Mouse (Mus musculus): ENCODE measurements around the gene Tfpt.
A peak's percentile ranks its signal among the peaks of the same experiment; 100 is the strongest.

Tfpt gene

GRCm38 (mm10) chr7:3616389-3617241, 13.1 kb downstream of the Tfpt start:
- no peak for DNase-seq

- no peak for DNase-seq
These were observed 13.7 kb downstream of the Tfpt start, which contains the start of gene Oscar for GRCm38 (mm10) chr7:3616057-3616388. Gene Oscar (minus strand): TSS chr7:3616157.

- no peak for DNase-seq
These were observed 15.7 kb downstream of the Tfpt start for GRCm38 (mm10) chr7:3614021-3614420.

- no peak for DNase-seq
These were observed 18.7 kb downstream of the Tfpt start for GRCm38 (mm10) chr7:3611006-3611405.

- DNase-seq, result no peak
These were observed 19.3 kb downstream of the Tfpt start for GRCm38 (mm10) chr7:3610437-3610836.

- DNase-seq, result peak; percentile 28
These were observed 20.6 kb downstream of the Tfpt start for GRCm38 (mm10) chr7:3609082-3609481.

- DNase-seq, result no peak
These were observed 21.1 kb downstream of the Tfpt start for GRCm38 (mm10) chr7:3608668-3609067.

GRCm38 (mm10) chr7:3607391-3607790, 22.3 kb downstream of the Tfpt start:
- DNase-seq, result no peak

GRCm38 (mm10) chr7:3606798-3607197, 22.9 kb downstream of the Tfpt start:
- peak; percentile 55 for DNase-seq

GRCm38 (mm10) chr7:3601119-3601518, 28.6 kb downstream of the Tfpt start:
- DNase-seq, result peak; percentile 88

GRCm38 (mm10) chr7:3597755-3598154, 32.0 kb downstream of the Tfpt start:
- DNase-seq, result peak; percentile 18

- DNase-seq, result peak; percentile 71
These were observed 34.6 kb downstream of the Tfpt start for GRCm38 (mm10) chr7:3595146-3595545.

- no peak for DNase-seq
These were observed 35.0 kb downstream of the Tfpt start for GRCm38 (mm10) chr7:3594686-3595085.

GRCm38 (mm10) chr7:3593855-3594254, 35.9 kb downstream of the Tfpt start:
- DNase-seq, result no peak

GRCm38 (mm10) chr7:3591534-3591933, 38.2 kb downstream of the Tfpt start:
- DNase-seq, result no peak

GRCm38 (mm10) chr7:3590550-3590949, 39.2 kb downstream of the Tfpt start:
- no peak for DNase-seq

- no peak for DNase-seq
These were observed 42.4 kb downstream of the Tfpt start for GRCm38 (mm10) chr7:3587292-3587691.

- no peak for DNase-seq
These were observed 43.5 kb downstream of the Tfpt start for GRCm38 (mm10) chr7:3586255-3586654.

- no peak for DNase-seq
These were observed 44.0 kb downstream of the Tfpt start for GRCm38 (mm10) chr7:3585763-3586162.

GRCm38 (mm10) chr7:3580029-3580428, 49.7 kb downstream of the Tfpt start:
- no peak for DNase-seq

GRCm38 (mm10) chr7:3578952-3579546, 50.7 kb downstream of the Tfpt start:
- no peak for DNase-seq

GRCm38 (mm10) chr7:3578196-3578595, 51.5 kb downstream of the Tfpt start:
- no peak for DNase-seq

GRCm38 (mm10) chr7:3576354-3577124, 53.2 kb downstream of the Tfpt start:
- no peak for DNase-seq

- DNase-seq, result no peak
These were observed 55.5 kb downstream of the Tfpt start for GRCm38 (mm10) chr7:3574216-3574615.

Data from lung, postnatal 36 days (tissue).